28 mouse cellular contexts compared by ENCODE assay signal in genomic region chr19:48908236-48908635, GRCm38 (mm10).
"Had no signal": no experiment of that assay in that cellular context is flagged by ENCODE, and none has a peak within 500 bp of the region (broad histone marks: within the 10 kb centered on the region; RNA-seq: fewer than 3 reads in every experiment).

No protein-coding gene starts in this region.

- H3K36me3 ChIP-seq: heart, embryonic 10.5 days; heart, embryonic 12.5 days; hindbrain, embryonic 10.5 days; hindbrain, embryonic 12.5 days; intestine, embryonic 15.5 days; kidney, embryonic 15.5 days; limb, embryonic 13.5 days; limb, embryonic 15.5 days; liver, embryonic 12.5 days had no signal

- H3K9me3 ChIP-seq: heart, embryonic 10.5 days; heart, embryonic 12.5 days; hindbrain, embryonic 10.5 days; hindbrain, embryonic 12.5 days; intestine, embryonic 15.5 days; kidney, embryonic 15.5 days; limb, embryonic 13.5 days; limb, embryonic 15.5 days; liver, embryonic 12.5 days had no signal

- H3K27ac ChIP-seq: gastrocnemius, adult 2 months; heart, embryonic 10.5 days; hindbrain, embryonic 10.5 days; hindbrain, embryonic 12.5 days; hindbrain, embryonic 14.5 days; intestine, embryonic 15.5 days; kidney, embryonic 15.5 days; kidney, postnatal 0 days; limb, embryonic 13.5 days; limb, embryonic 15.5 days; liver, embryonic 12.5 days; liver, embryonic 14.5 days had no signal

- H3K27me3 ChIP-seq: heart, embryonic 12.5 days; hindbrain, embryonic 12.5 days; intestine, embryonic 15.5 days; kidney, embryonic 15.5 days; limb, embryonic 13.5 days; limb, embryonic 15.5 days; liver, embryonic 12.5 days had no signal

- H3K4me3 ChIP-seq: gastrocnemius, adult 2 months; heart, embryonic 10.5 days; heart, embryonic 12.5 days; hindbrain, embryonic 10.5 days; hindbrain, embryonic 12.5 days; intestine, embryonic 15.5 days; kidney, embryonic 15.5 days; limb, embryonic 13.5 days; limb, embryonic 15.5 days; liver, embryonic 12.5 days had no signal

- H3K4me1 ChIP-seq: heart, embryonic 10.5 days; hindbrain, embryonic 10.5 days; hindbrain, embryonic 12.5 days; intestine, embryonic 15.5 days; kidney, embryonic 15.5 days; limb, embryonic 13.5 days; limb, embryonic 15.5 days; liver, embryonic 12.5 days had no signal

- DNase-seq: gastrocnemius, adult 2 months; gastrocnemius, postnatal 10 days; gastrocnemius, postnatal 25 days; heart, adult 18-20 months; heart, postnatal 10 days; heart, postnatal 4 days; kidney, adult 2 months; kidney, adult 9 months; kidney, postnatal 14 days; kidney, postnatal 36 days; layer of hippocampus, adult 9-11 months; layer of hippocampus, postnatal 36 days; left cerebral cortex, postnatal 4 days had no signal

- H3K4me2 ChIP-seq: heart, embryonic 12.5 days; hindbrain, embryonic 12.5 days; hindbrain, embryonic 14.5 days; intestine, embryonic 15.5 days; kidney, embryonic 15.5 days; limb, embryonic 13.5 days; limb, embryonic 15.5 days; liver, embryonic 12.5 days had no signal

- H3K9ac ChIP-seq: heart, embryonic 12.5 days; hindbrain, embryonic 12.5 days; hindbrain, embryonic 14.5 days; intestine, embryonic 15.5 days; kidney, embryonic 15.5 days; limb, embryonic 13.5 days; limb, embryonic 15.5 days; liver, embryonic 12.5 days; liver, embryonic 14.5 days had no signal

- ATAC-seq: hindbrain, embryonic 16.5 days; inflammation-experienced regulatory T-cells, adult 6 months; intestine, embryonic 15.5 days; intestine, postnatal 0 days; liver, embryonic 12.5 days had no signal
